Mouse (Mus musculus): ENCODE data around the gene Rmi1. TPM values are rescaled to one million over a fixed set of nuclear protein-coding genes. Genes with fewer than 3 reads are reported as not detected.
"Not testable (repeated sequence)": the region's sequence is repeated elsewhere in the genome, so short reads cannot be mapped to it uniquely, and the experiment has no call there.

The Rmi1 gene
- 32.2 and 37.1 TPM in 2 replicates for polyA plus RNA-seq (2012; rRNA removed)

GRCm38 (mm10) chr13:58402003-58402743, at the start of gene Rmi1:
Rmi1 (plus strand) TSS chr13:58402248.
- peaks cover 7% of the 10 kb centered on the region for H3K4me1 ChIP-seq (ENCODE audit: control insufficient read depth, insufficient read depth, low read length)
- peak within 1 kb of the TSS; percentile 99 for H3K4me3 ChIP-seq (ENCODE audit: control insufficient read depth, low read depth, low read length)
- TF ChIP-seq POLR2A (IDR thresholded peaks at IDR 0.05; ENCODE audit: control insufficient read depth, low read depth, low read length): peak; percentile 99
- TF ChIP-seq CTCF (IDR thresholded peaks at IDR 0.05; ENCODE audit: control insufficient read depth, insufficient read depth, insufficient replicate concordance, low read depth, low read length): peak; percentile 11; the same call in 1 of the 2 replicates
- peak within 1 kb of the TSS; percentile 100 for H3K27ac ChIP-seq (ENCODE audit: control insufficient read depth, insufficient read depth, low read depth, low read length)
- no peaks in the 10 kb centered on the region for H3K27me3 ChIP-seq (ENCODE audit: control insufficient read depth, insufficient read depth, low read length)
- H3K36me3 ChIP-seq (ENCODE audit: control insufficient read depth, insufficient read depth, low read length): no peaks in the 10 kb centered on the region; the same call in 1 of the 2 replicates

- Histone ChIP-seq H3K27ac (ENCODE audit: control insufficient read depth, insufficient read depth, low read depth, low read length) (no peak overlapping the region), H3K36me3 (ENCODE audit: control insufficient read depth, insufficient read depth, low read length) (no peaks in the 10 kb centered on the region; the same call in 1 of the 2 replicates), H3K4me3 (ENCODE audit: control insufficient read depth, low read depth, low read length) (no peak overlapping the region), H3K27me3 (ENCODE audit: control insufficient read depth, insufficient read depth, low read length) (no peaks in the 10 kb centered on the region), H3K4me1 (ENCODE audit: control insufficient read depth, insufficient read depth, low read length) (peaks cover 3% of the 10 kb centered on the region; the same call in 1 of the 2 replicates)
- TF ChIP-seq CTCF (IDR thresholded peaks at IDR 0.05; ENCODE audit: control insufficient read depth, insufficient read depth, insufficient replicate concordance, low read depth, low read length): no peak
- TF ChIP-seq POLR2A (IDR thresholded peaks at IDR 0.05; ENCODE audit: control insufficient read depth, low read depth, low read length): no peak
Observed at GRCm38 (mm10) chr13:58352996-58353395, 49.1 kb upstream of the Rmi1 start.

- no peaks in the 10 kb centered on the region for H3K36me3 ChIP-seq (ENCODE audit: control insufficient read depth, insufficient read depth, low read length)
- no peak for TF ChIP-seq CTCF (IDR thresholded peaks at IDR 0.05; ENCODE audit: control insufficient read depth, insufficient read depth, insufficient replicate concordance, low read depth, low read length)
- peak; percentile 71 for TF ChIP-seq POLR2A (IDR thresholded peaks at IDR 0.05; ENCODE audit: control insufficient read depth, low read depth, low read length)
- H3K27me3 ChIP-seq (ENCODE audit: control insufficient read depth, insufficient read depth, low read length): no peaks in the 10 kb centered on the region
- peak within 1 kb of the TSS; percentile 98 for H3K4me3 ChIP-seq (ENCODE audit: control insufficient read depth, low read depth, low read length)
- peaks cover 3% of the 10 kb centered on the region; the same call in 1 of the 2 replicates for H3K4me1 ChIP-seq (ENCODE audit: control insufficient read depth, insufficient read depth, low read length)
- peak within 1 kb of the TSS; percentile 96 for H3K27ac ChIP-seq (ENCODE audit: control insufficient read depth, insufficient read depth, low read depth, low read length)
Observed at GRCm38 (mm10) chr13:58358629-58359303, 43.3 kb upstream of the Rmi1 start, which contains the start of gene Kif27. Kif27 (minus strand) TSS chr13:58359122.

- H3K27ac ChIP-seq (ENCODE audit: control insufficient read depth, insufficient read depth, low read depth, low read length): peak overlapping the region; percentile 96
- no peak for TF ChIP-seq CTCF (IDR thresholded peaks at IDR 0.05; ENCODE audit: control insufficient read depth, insufficient read depth, insufficient replicate concordance, low read depth, low read length)
- no peak for TF ChIP-seq POLR2A (IDR thresholded peaks at IDR 0.05; ENCODE audit: control insufficient read depth, low read depth, low read length)
Observed at GRCm38 (mm10) chr13:58359304-58359653, 42.8 kb upstream of the Rmi1 start.

GRCm38 (mm10) chr13:58364353-58365175, 37.5 kb upstream of the Rmi1 start:
- Histone ChIP-seq H3K27me3 (ENCODE audit: control insufficient read depth, insufficient read depth, low read length) (no peaks in the 10 kb centered on the region), H3K4me3 (ENCODE audit: control insufficient read depth, low read depth, low read length) (no peak overlapping the region), H3K36me3 (ENCODE audit: control insufficient read depth, insufficient read depth, low read length) (no peaks in the 10 kb centered on the region), H3K4me1 (ENCODE audit: control insufficient read depth, insufficient read depth, low read length) (no peaks in the 10 kb centered on the region; the same call in 1 of the 2 replicates), H3K27ac (ENCODE audit: control insufficient read depth, insufficient read depth, low read depth, low read length) (no peak overlapping the region)
- TF ChIP-seq CTCF (IDR thresholded peaks at IDR 0.05; ENCODE audit: control insufficient read depth, insufficient read depth, insufficient replicate concordance, low read depth, low read length) (no peak), POLR2A (IDR thresholded peaks at IDR 0.05; ENCODE audit: control insufficient read depth, low read depth, low read length) (no peak)

More at GRCm38 (mm10) chr13:58359304-58359653, 42.8 kb upstream of the Rmi1 start:
- peaks cover 3% of the 10 kb centered on the region; the same call in 1 of the 2 replicates for H3K4me1 ChIP-seq (ENCODE audit: control insufficient read depth, insufficient read depth, low read length)
- H3K36me3 ChIP-seq (ENCODE audit: control insufficient read depth, insufficient read depth, low read length): no peaks in the 10 kb centered on the region
- H3K27me3 ChIP-seq (ENCODE audit: control insufficient read depth, insufficient read depth, low read length): no peaks in the 10 kb centered on the region
- H3K4me3 ChIP-seq (ENCODE audit: control insufficient read depth, low read depth, low read length): peak overlapping the region; percentile 98

DNA sequence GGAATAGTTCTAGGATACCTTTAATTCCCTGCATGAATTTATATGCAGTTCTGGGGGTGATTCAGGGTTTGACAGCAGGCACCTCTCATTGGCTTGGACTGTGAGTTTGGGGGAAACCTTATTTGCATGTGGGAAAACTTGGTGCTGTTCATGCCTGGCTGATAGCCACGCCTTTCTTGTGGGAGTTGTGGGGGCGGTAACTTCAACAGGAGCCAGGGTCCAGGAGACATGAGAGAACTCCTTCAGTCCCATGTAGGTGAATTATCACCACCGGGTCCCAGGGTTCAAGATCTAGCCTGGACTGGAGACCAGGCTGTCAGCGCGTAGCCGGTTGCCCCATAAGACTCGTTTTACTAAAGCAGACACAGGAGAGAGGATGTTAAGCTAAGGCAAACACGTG, 36.9 kb upstream of the Rmi1 start:
- H3K36me3 ChIP-seq (ENCODE audit: control insufficient read depth, insufficient read depth, low read length); H3K27ac ChIP-seq (ENCODE audit: control insufficient read depth, insufficient read depth, low read depth, low read length); H3K27me3 ChIP-seq (ENCODE audit: control insufficient read depth, insufficient read depth, low read length); H3K4me3 ChIP-seq (ENCODE audit: control insufficient read depth, low read depth, low read length); H3K4me1 ChIP-seq (ENCODE audit: control insufficient read depth, insufficient read depth, low read length): not testable (repeated sequence)

GRCm38 (mm10) chr13:58366373-58366772, 35.7 kb upstream of the Rmi1 start:
- no peaks in the 10 kb centered on the region; the same call in 1 of the 2 replicates for H3K4me1 ChIP-seq (ENCODE audit: control insufficient read depth, insufficient read depth, low read length)
- H3K27me3 ChIP-seq (ENCODE audit: control insufficient read depth, insufficient read depth, low read length): no peaks in the 10 kb centered on the region
- TF ChIP-seq CTCF (IDR thresholded peaks at IDR 0.05; ENCODE audit: control insufficient read depth, insufficient read depth, insufficient replicate concordance, low read depth, low read length) (no peak), POLR2A (IDR thresholded peaks at IDR 0.05; ENCODE audit: control insufficient read depth, low read depth, low read length) (no peak)
- H3K4me3 ChIP-seq (ENCODE audit: control insufficient read depth, low read depth, low read length): no peak overlapping the region
- no peaks in the 10 kb centered on the region for H3K36me3 ChIP-seq (ENCODE audit: control insufficient read depth, insufficient read depth, low read length)
- H3K27ac ChIP-seq (ENCODE audit: control insufficient read depth, insufficient read depth, low read depth, low read length): no peak overlapping the region

Data from testis, adult 2 months (tissue).